Comparison of ENCODE assay signal across 8 mouse cellular contexts in genomic region chr1:72141893-72142480, GRCm38 (mm10).
DNase-seq lines count a peak whose midpoint lies in the region; ATAC-seq and TF ChIP-seq lines count a peak whose summit lies in the region.

No protein-coding gene starts in this region.

- H3K9ac ChIP-seq in hindbrain, embryonic 13.5 days, result peak overlapping the region; percentile 59

- H3K36me3 ChIP-seq in hindbrain, embryonic 13.5 days, result no peaks in the 10 kb centered on the region

- peak; percentile 84 for ATAC-seq in hindbrain, embryonic 13.5 days (ENCODE audit: low FRiP score)
- ATAC-seq in megakaryocyte progenitor cell, adult 5-6 weeks (replicated peaks; ENCODE audit: poor library complexity), result peak; percentile 99

- no peaks in the 10 kb centered on the region for H3K27me3 ChIP-seq in hindbrain, embryonic 13.5 days

- TF ChIP-seq POLR2A in bone marrow macrophage, adult 2 months (IDR thresholded peaks at IDR 0.05; ENCODE audit: borderline replicate concordance, low read depth, low read length), result no peak
- TF ChIP-seq POLR2A in embryonic fibroblast, embryonic 13.5 days (IDR thresholded peaks at IDR 0.05; ENCODE audit: low read depth, low read length), result no peak

- H3K27ac ChIP-seq in bone marrow macrophage, adult 2 months (ENCODE audit: insufficient read depth, low read depth, low read length), result no peak overlapping the region
- no peak overlapping the region for H3K27ac ChIP-seq in embryonic fibroblast, embryonic 13.5 days (ENCODE audit: insufficient read depth, low read length)
- peak overlapping the region; percentile 35; the same call in 1 of the 2 replicates for H3K27ac ChIP-seq in hindbrain, embryonic 13.5 days

- intact Hi-C loops in left cerebral cortex, postnatal 10 days (cut with DNase I), result no loop called here

- TF ChIP-seq CTCF in bone marrow macrophage, adult 2 months (IDR thresholded peaks at IDR 0.05; ENCODE audit: low read depth, low read length), result peak; percentile 60
- peak; percentile 94 for TF ChIP-seq CTCF in embryonic fibroblast, embryonic 13.5 days (IDR thresholded peaks at IDR 0.05; ENCODE audit: borderline replicate concordance, insufficient read depth, low read length)

- no peaks in the 10 kb centered on the region for H3K9me3 ChIP-seq in hindbrain, embryonic 13.5 days

- 4% methylated on average over 11 of the region's 11 CpGs for WGBS in hindbrain, embryonic 13.5 days

- H3K4me3 ChIP-seq in bone marrow macrophage, adult 2 months (ENCODE audit: insufficient read depth, low read length), result no peak overlapping the region
- no peak overlapping the region for H3K4me3 ChIP-seq in embryonic fibroblast, embryonic 13.5 days (ENCODE audit: insufficient read depth, low read length)
- peak overlapping the region; percentile 27 for H3K4me3 ChIP-seq in hindbrain, embryonic 13.5 days

- peak; percentile 44 for DNase-seq in ovary, postnatal 14 days (ENCODE audit: low spot score)
- DNase-seq in ovary, adult 18-20 months (ENCODE audit: low spot score), result no peak
- peak; percentile 41 to 51 for DNase-seq in left cerebral cortex, postnatal 10 days (ENCODE audit: extremely low spot score in 1 of 2, low spot score in 2 of 2)
- peak; percentile 48 for DNase-seq in skeletal muscle tissue, adult 2 months (ENCODE audit: low read depth, low spot score)

- peak overlapping the region; percentile 50 for H3K4me2 ChIP-seq in hindbrain, embryonic 13.5 days

- no peaks in the 10 kb centered on the region for H3K4me1 ChIP-seq in bone marrow macrophage, adult 2 months (ENCODE audit: control insufficient read depth, insufficient read depth, low read length)
- no peaks in the 10 kb centered on the region for H3K4me1 ChIP-seq in embryonic fibroblast, embryonic 13.5 days (ENCODE audit: control insufficient read depth, insufficient read depth, low read length)
- 0 out of 2 replicates have a peak, but pooled peaks cover 3% of the 10 kb centered on the region for H3K4me1 ChIP-seq in hindbrain, embryonic 13.5 days (replicated peaks)
